Mouse (Mus musculus) erythroblast, embryonic 14.5 days (primary cell): ENCODE measurements around the gene Megf8.

Experiments used
- GATA1 ChIP-seq: IDR thresholded peaks from 2 replicates; pipeline ENCODE4 v1.6.1; 2012; ENCODE audit warnings: low read length, inconsistent platforms, mixed read lengths
- TAL1 ChIP-seq: IDR thresholded peaks from 3 replicates; pipeline ENCODE4 v1.6.1; 2012; ENCODE audit warnings: low read length, inconsistent platforms, mixed read lengths

GRCm38 (mm10) chr7:25285511-25286238 lies 31.3 kb upstream of the Megf8 start:
- no peak for TF ChIP-seq GATA1
- no peak for TF ChIP-seq TAL1
